Mouse (Mus musculus): ENCODE results near the gene Pde8b. TPM values are rescaled to one million over a fixed set of nuclear protein-coding genes. Genes with fewer than 3 reads are reported as not detected.

Pde8b gene
- total and polyA plus RNA-seq, 2 experiments from 2014 or later, result 7.1 to 23.6 TPM

DNA sequence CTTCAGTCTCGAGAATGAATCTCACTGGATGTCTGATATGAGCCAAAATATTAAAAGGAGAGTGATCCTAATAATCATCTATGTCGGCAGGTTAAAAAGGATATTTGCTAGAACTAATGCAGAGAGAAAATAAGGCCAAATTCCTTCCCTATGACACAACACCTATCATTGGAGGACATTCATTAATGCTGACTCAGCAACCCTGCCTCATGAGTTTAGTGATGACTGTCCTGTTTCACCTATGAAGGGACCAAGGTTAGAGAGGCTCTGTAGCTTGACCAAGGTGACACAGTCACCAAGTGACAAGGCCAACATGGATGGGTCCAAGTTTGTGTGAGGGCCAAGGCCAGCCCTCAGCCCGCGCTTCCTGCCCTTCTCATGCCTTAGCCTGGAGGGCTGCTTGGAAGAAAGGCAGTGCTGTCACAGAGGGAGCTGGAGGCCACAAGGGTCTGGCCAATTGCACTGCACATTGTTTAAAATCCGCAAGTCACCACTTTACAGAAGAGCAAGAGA is 62.9 kb downstream of the Pde8b start:
- no peak overlapping the region for H3K4me3 ChIP-seq (ENCODE audit: low read depth, low read length)
- no peaks in the 10 kb centered on the region for H3K27me3 ChIP-seq (ENCODE audit: insufficient read depth, low read length)
- DNase-seq (ENCODE audit: low spot score) (no peak), ATAC-seq (ENCODE audit: low FRiP score) (no peak)
- H3K27ac ChIP-seq (ENCODE audit: low read depth, low read length), result no peak overlapping the region
- no peak for TF ChIP-seq CTCF (IDR thresholded peaks at IDR 0.05)
- H3K9me3 ChIP-seq (ENCODE audit: low read length), result no peaks in the 10 kb centered on the region
- H3K9ac ChIP-seq (replicated peaks; ENCODE audit: low read length, poor library complexity, severe bottlenecking), result no peak overlapping the region
- no peaks in the 10 kb centered on the region; the same call in 1 of the 2 replicates for H3K4me1 ChIP-seq (ENCODE audit: insufficient read depth, low read length)
- no peaks in the 10 kb centered on the region for H3K36me3 ChIP-seq (ENCODE audit: insufficient read depth, low read length)
- 92% methylated on average over 5 of the region's 5 CpGs for WGBS
- H3K4me2 ChIP-seq (ENCODE audit: low read depth, low read length, poor library complexity, severe bottlenecking), result no peak overlapping the region

DNA sequence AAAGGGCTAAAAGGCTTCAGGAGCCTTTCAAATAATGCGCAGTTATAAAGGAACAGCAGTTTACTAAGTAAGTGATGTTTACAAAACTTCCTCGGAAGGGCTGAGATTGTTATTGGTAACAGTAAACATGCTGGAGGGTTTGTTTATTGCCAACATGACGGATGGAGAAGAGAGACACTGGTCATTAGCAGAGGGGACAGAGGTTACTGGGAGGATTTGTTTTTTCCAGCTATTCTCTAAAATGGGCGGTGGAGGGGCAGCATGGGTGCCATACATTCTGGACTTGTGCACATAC is 63.4 kb downstream of the Pde8b start:
- Histone ChIP-seq H3K27ac (ENCODE audit: low read depth, low read length) (no peak overlapping the region), H3K9ac (replicated peaks; ENCODE audit: low read length, poor library complexity, severe bottlenecking) (no peak overlapping the region), H3K4me1 (ENCODE audit: insufficient read depth, low read length) (no peaks in the 10 kb centered on the region; the same call in 1 of the 2 replicates), H3K4me3 (ENCODE audit: low read depth, low read length) (no peak overlapping the region), H3K27me3 (ENCODE audit: insufficient read depth, low read length) (no peaks in the 10 kb centered on the region), H3K36me3 (ENCODE audit: insufficient read depth, low read length) (no peaks in the 10 kb centered on the region), H3K4me2 (ENCODE audit: low read depth, low read length, poor library complexity, severe bottlenecking) (no peak overlapping the region), H3K9me3 (ENCODE audit: low read length) (no peaks in the 10 kb centered on the region)
- no peak for ATAC-seq (ENCODE audit: low FRiP score)
- no peak for DNase-seq (ENCODE audit: low spot score)
- TF ChIP-seq CTCF (IDR thresholded peaks at IDR 0.05), result no peak
- WGBS, result 66% methylated on average over 4 of the region's 4 CpGs

DNA sequence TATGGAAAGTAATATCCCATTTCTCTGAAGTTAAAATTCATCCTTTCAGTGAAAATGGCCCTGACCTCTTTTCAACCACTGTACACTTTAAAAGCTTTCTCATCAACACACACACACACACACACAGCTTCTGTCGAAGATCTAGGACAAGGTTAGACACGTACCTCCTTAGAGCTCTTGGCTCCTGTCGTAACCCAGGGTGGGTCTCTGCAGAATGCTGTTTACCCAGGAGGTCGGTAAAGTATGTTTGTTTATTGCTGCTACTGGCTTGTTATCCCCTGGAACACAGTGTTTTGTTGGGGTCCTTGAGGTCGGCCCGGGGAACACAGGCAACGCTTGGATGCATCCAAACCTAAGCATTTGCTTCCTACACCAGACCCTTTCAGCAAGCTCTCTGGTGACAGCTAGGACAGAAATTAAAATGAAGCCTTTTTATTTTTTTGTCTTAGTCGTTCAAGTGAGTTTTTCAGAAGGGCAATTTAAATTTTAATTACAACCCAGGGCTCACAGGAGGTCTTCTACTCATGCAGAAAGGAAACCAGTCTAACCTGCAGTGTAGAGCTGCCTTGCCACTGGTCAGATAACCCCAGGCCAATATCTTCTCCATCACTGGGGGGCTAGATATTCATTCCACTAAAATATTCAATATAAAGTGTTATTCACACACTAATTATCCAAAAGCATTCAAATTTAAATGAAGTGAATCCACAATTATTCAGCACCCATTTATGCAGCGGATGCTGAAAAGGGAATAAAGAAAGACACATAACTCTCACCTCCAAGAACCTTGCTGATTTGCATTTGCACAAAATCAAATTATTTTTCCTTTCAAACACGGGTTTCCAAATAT is 64.0 kb downstream of the Pde8b start:
- DNase-seq (ENCODE audit: low spot score), result no peak
- Histone ChIP-seq H3K9me3 (ENCODE audit: low read length) (no peaks in the 10 kb centered on the region), H3K4me3 (ENCODE audit: low read depth, low read length) (no peak overlapping the region), H3K9ac (replicated peaks; ENCODE audit: low read length, poor library complexity, severe bottlenecking) (no peak overlapping the region), H3K4me2 (ENCODE audit: low read depth, low read length, poor library complexity, severe bottlenecking) (no peak overlapping the region), H3K4me1 (ENCODE audit: insufficient read depth, low read length) (no peaks in the 10 kb centered on the region; the same call in 1 of the 2 replicates), H3K36me3 (ENCODE audit: insufficient read depth, low read length) (no peaks in the 10 kb centered on the region), H3K27me3 (ENCODE audit: insufficient read depth, low read length) (no peaks in the 10 kb centered on the region), H3K27ac (ENCODE audit: low read depth, low read length) (no peak overlapping the region)
- no peak for TF ChIP-seq CTCF (IDR thresholded peaks at IDR 0.05)
- ATAC-seq (ENCODE audit: low FRiP score), result no peak
- WGBS, result 44% methylated on average over 10 of the region's 10 CpGs

DNA sequence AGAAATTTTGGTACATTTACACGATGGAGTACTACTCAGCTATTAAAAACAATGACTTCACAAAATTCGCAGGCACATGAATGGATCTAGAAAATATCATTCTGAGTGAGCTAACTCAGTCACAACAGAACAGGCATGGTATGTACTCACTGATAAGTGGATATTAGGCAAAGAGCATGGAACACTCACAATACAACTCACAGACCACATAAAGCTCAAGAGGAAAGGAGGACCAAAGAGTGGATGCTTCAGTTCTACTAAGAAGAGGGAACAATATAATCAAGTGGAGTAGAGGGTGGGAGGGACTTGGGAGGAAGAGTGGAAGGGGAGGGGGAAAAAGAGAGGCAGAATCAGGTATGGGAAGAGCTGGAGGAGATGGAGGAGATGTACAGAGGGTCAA is 66.5 kb downstream of the Pde8b start:
- H3K9me3 ChIP-seq (ENCODE audit: low read length), result no peaks in the 10 kb centered on the region
- WGBS, result 92% methylated on average over 2 of the region's 2 CpGs

DNA sequence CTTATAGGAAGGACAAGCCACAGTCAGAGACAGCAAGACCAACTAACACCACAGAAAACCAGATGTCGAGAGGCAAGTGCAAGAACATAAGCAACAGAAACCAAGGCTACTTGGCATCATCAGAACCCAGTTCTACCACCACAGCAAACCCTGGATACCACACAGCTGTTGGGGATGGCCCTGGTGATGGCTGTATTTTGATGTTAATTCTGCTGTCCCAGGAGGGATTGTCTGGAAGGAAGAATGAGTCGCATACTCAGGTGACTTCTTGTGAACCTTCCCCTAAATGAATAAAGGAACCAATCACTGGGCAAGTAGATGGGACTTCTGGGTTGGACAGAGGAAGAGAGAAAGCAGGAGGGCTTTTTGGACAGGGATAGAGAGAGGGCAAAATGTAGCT is 69.9 kb downstream of the Pde8b start:
- 86% methylated on average over 2 of the region's 2 CpGs for WGBS
- H3K36me3 ChIP-seq (ENCODE audit: insufficient read depth, low read length), result no peaks in the 10 kb centered on the region
- H3K4me2 ChIP-seq (ENCODE audit: low read depth, low read length, poor library complexity, severe bottlenecking), result no peak overlapping the region
- no peak for TF ChIP-seq CTCF (IDR thresholded peaks at IDR 0.05)
- DNase-seq (ENCODE audit: low spot score) (no peak), ATAC-seq (ENCODE audit: low FRiP score) (no peak)
- H3K4me1 ChIP-seq (ENCODE audit: insufficient read depth, low read length), result no peaks in the 10 kb centered on the region
- no peak overlapping the region for H3K9ac ChIP-seq (replicated peaks; ENCODE audit: low read length, poor library complexity, severe bottlenecking)
- H3K27me3 ChIP-seq (ENCODE audit: insufficient read depth, low read length), result no peaks in the 10 kb centered on the region
- no peak overlapping the region for H3K27ac ChIP-seq (ENCODE audit: low read depth, low read length)
- no peak overlapping the region for H3K4me3 ChIP-seq (ENCODE audit: low read depth, low read length)
- H3K9me3 ChIP-seq (ENCODE audit: low read length), result no peaks in the 10 kb centered on the region

More for the DNA sequence above, 66.5 kb downstream of the Pde8b start:
- H3K27ac ChIP-seq (ENCODE audit: low read depth, low read length), result no peak overlapping the region
- no peak overlapping the region for H3K9ac ChIP-seq (replicated peaks; ENCODE audit: low read length, poor library complexity, severe bottlenecking)
- ATAC-seq (ENCODE audit: low FRiP score) (no peak), DNase-seq (ENCODE audit: low spot score) (no peak)
- no peak overlapping the region for H3K4me2 ChIP-seq (ENCODE audit: low read depth, low read length, poor library complexity, severe bottlenecking)
- H3K36me3 ChIP-seq (ENCODE audit: insufficient read depth, low read length), result no peaks in the 10 kb centered on the region
- H3K4me3 ChIP-seq (ENCODE audit: low read depth, low read length), result no peak overlapping the region
- no peak for TF ChIP-seq CTCF (IDR thresholded peaks at IDR 0.05)
- H3K4me1 ChIP-seq (ENCODE audit: insufficient read depth, low read length), result no peaks in the 10 kb centered on the region; the same call in 1 of the 2 replicates
- H3K27me3 ChIP-seq (ENCODE audit: insufficient read depth, low read length), result no peaks in the 10 kb centered on the region

DNA sequence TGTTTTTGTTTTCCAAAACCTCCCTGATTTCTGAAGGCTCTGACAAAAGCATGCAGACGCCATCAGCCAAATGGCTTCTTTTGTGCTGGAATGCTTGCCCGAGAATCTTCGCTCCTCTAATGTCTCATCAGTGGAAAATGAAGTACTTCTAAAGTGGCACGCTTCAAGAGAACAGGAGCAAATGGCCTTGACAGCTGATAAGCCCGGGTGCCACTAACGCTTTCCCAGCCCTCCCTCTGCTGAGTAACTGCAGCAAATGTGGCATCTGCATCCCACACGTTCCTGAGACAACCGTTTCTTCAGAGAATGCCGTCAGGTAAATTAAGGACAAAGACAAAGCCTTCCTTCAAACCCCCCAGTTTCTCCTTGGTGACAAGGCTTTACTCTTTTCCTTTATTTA is 72.8 kb downstream of the Pde8b start:
- no peaks in the 10 kb centered on the region for H3K4me1 ChIP-seq (ENCODE audit: insufficient read depth, low read length)
- DNase-seq (ENCODE audit: low spot score), result peak; percentile 12

More for the DNA sequence above, 72.8 kb downstream of the Pde8b start:
- H3K9me3 ChIP-seq (ENCODE audit: low read length), result no peaks in the 10 kb centered on the region
- H3K27me3 ChIP-seq (ENCODE audit: insufficient read depth, low read length), result no peaks in the 10 kb centered on the region
- 61% methylated on average over 9 of the region's 9 CpGs for WGBS
- no peak overlapping the region for H3K4me2 ChIP-seq (ENCODE audit: low read depth, low read length, poor library complexity, severe bottlenecking)
- H3K4me3 ChIP-seq (ENCODE audit: low read depth, low read length), result no peak overlapping the region
- no peak for ATAC-seq (ENCODE audit: low FRiP score)
- no peak overlapping the region for H3K27ac ChIP-seq (ENCODE audit: low read depth, low read length)
- no peak for TF ChIP-seq CTCF (IDR thresholded peaks at IDR 0.05)
- H3K36me3 ChIP-seq (ENCODE audit: insufficient read depth, low read length), result no peaks in the 10 kb centered on the region
- no peak overlapping the region for H3K9ac ChIP-seq (replicated peaks; ENCODE audit: low read length, poor library complexity, severe bottlenecking)

Data from midbrain, postnatal 0 days (tissue).